ENCODE assay signal across 8 mouse cellular contexts in genomic region chr16:16984423-16984941, GRCm38 (mm10). TPM values are rescaled to one million over a fixed set of nuclear protein-coding genes. Genes with fewer than 3 reads are reported as not detected.
DNase-seq lines count a peak whose midpoint lies in the region; ATAC-seq and TF ChIP-seq lines count a peak whose summit lies in the region.

No protein-coding gene starts in this region.

- WGBS in embryonic facial prominence, embryonic 10.5 days: 36% methylated on average over 9 of the region's 9 CpGs
- 9% methylated on average over 9 of the region's 9 CpGs for WGBS in intestine, embryonic 15.5 days
- 26% methylated on average over 9 of the region's 9 CpGs for WGBS in neural tube, embryonic 13.5 days

- H3K36me3 ChIP-seq in embryonic facial prominence, embryonic 10.5 days (replicated peaks): peaks cover 37% of the 10 kb centered on the region
- no peaks in the 10 kb centered on the region for H3K36me3 ChIP-seq in intestine, embryonic 15.5 days
- H3K36me3 ChIP-seq in neural tube, embryonic 13.5 days: peaks cover 16% of the 10 kb centered on the region; the same call in 1 of the 2 replicates

- no peak for DNase-seq in left cerebral cortex, adult 2 months (ENCODE audit: extremely low spot score in 1 of 2, low spot score in 2 of 2)
- no peak for DNase-seq in left cerebral cortex, postnatal 4 days
- DNase-seq in embryonic facial prominence, embryonic 10.5 days (ENCODE audit: low spot score): no peak
- DNase-seq in frontal cortex, postnatal 25 days (ENCODE audit: low spot score in 2 of 2): no peak
- DNase-seq in cerebellum, postnatal 25 days: no peak
- DNase-seq in adrenal gland, postnatal 4 days (ENCODE audit: low spot score in 2 of 2): no peak

- H3K9me3 ChIP-seq in embryonic facial prominence, embryonic 10.5 days: no peaks in the 10 kb centered on the region
- no peaks in the 10 kb centered on the region for H3K9me3 ChIP-seq in intestine, embryonic 15.5 days
- H3K9me3 ChIP-seq in neural tube, embryonic 13.5 days: no peaks in the 10 kb centered on the region

- intact Hi-C loops in left cerebral cortex, adult 2 months (cut with DNase I): loop anchor here (5.0 kb wide), 1 partner anchor 52 kb away; no protein-coding TSS in a partner anchor
- intact Hi-C loops in left cerebral cortex, postnatal 4 days (cut with DNase I): no loop called here

- TF ChIP-seq CTCF in left cerebral cortex, adult 2 months (IDR thresholded peaks at IDR 0.05): no peak

- H3K4me2 ChIP-seq in intestine, embryonic 15.5 days (replicated peaks): peak overlapping the region; percentile 78
- H3K4me2 ChIP-seq in neural tube, embryonic 13.5 days: peak overlapping the region; percentile 67

- ATAC-seq in intestine, embryonic 15.5 days: no peak
- ATAC-seq in neural tube, embryonic 13.5 days (ENCODE audit: low read depth): no peak

- H3K4me1 ChIP-seq in embryonic facial prominence, embryonic 10.5 days: peaks cover 21% of the 10 kb centered on the region
- peaks cover 8% of the 10 kb centered on the region for H3K4me1 ChIP-seq in intestine, embryonic 15.5 days (replicated peaks)
- H3K4me1 ChIP-seq in neural tube, embryonic 13.5 days (replicated peaks): peaks cover 32% of the 10 kb centered on the region

- peak overlapping the region; percentile 100 for H3K4me3 ChIP-seq in left cerebral cortex, adult 2 months
- peak overlapping the region; percentile 78 for H3K4me3 ChIP-seq in embryonic facial prominence, embryonic 10.5 days
- peak overlapping the region; percentile 72 for H3K4me3 ChIP-seq in intestine, embryonic 15.5 days (replicated peaks)
- peak overlapping the region; percentile 99 for H3K4me3 ChIP-seq in neural tube, embryonic 13.5 days

- H3K27ac ChIP-seq in left cerebral cortex, adult 2 months: peak overlapping the region; percentile 93; the same call in 1 of the 2 replicates
- no peak overlapping the region for H3K27ac ChIP-seq in embryonic facial prominence, embryonic 10.5 days (replicated peaks)
- no peak overlapping the region for H3K27ac ChIP-seq in intestine, embryonic 15.5 days
- H3K27ac ChIP-seq in neural tube, embryonic 13.5 days (replicated peaks): no peak overlapping the region

- H3K27me3 ChIP-seq in embryonic facial prominence, embryonic 10.5 days (replicated peaks; ENCODE audit: low read depth, poor library complexity, severe bottlenecking): no peaks in the 10 kb centered on the region
- no peaks in the 10 kb centered on the region for H3K27me3 ChIP-seq in intestine, embryonic 15.5 days (replicated peaks)
- no peaks in the 10 kb centered on the region for H3K27me3 ChIP-seq in neural tube, embryonic 13.5 days

- H3K9ac ChIP-seq in intestine, embryonic 15.5 days: peak overlapping the region; percentile 87
- H3K9ac ChIP-seq in neural tube, embryonic 13.5 days: peak overlapping the region; percentile 98

RNA-seq across cellular contexts. Expression of gene Mapk1, which starts 1.3 kb away (rescaled TPM):
- 100 to 1,000 TPM; 442 to 445 TPM for total RNA-seq in left cerebral cortex, adult 2 months (2021)
- 100 to 1,000 TPM; 284 to 293 TPM for total RNA-seq in left cerebral cortex, postnatal 4 days (2021)
- 141 TPM in 2 replicates for polyA plus RNA-seq in embryonic facial prominence, embryonic 10.5 days (2016; fragmentation: Nextera tagmentation; extraction: Ambion mirVana)
- polyA plus RNA-seq in intestine, embryonic 15.5 days (2015; fragmentation: Nextera tagmentation; extraction: Ambion mirVana): 149 and 158 TPM in 2 replicates
- polyA plus RNA-seq in neural tube, embryonic 13.5 days (2015; fragmentation: Nextera tagmentation; extraction: Ambion mirVana): 174 and 180 TPM in 2 replicates
- 100 to 1,000 TPM; 188 to 197 TPM for total RNA-seq in adrenal gland, postnatal 4 days (2021)
